Mouse (Mus musculus) T-cell, adult 2 months (primary cell): ENCODE results near the gene Tesk1.
"Not testable (repeated sequence)": the region's sequence is repeated elsewhere in the genome, so short reads cannot be mapped to it uniquely, and the experiment has no call there.

ENCODE experiments used
- DNase-seq: peaks from one replicate; pipeline ENCODE4 v3.0.0; 2022; ENCODE audit warnings: low spot score

The Tesk1 gene

DNA sequence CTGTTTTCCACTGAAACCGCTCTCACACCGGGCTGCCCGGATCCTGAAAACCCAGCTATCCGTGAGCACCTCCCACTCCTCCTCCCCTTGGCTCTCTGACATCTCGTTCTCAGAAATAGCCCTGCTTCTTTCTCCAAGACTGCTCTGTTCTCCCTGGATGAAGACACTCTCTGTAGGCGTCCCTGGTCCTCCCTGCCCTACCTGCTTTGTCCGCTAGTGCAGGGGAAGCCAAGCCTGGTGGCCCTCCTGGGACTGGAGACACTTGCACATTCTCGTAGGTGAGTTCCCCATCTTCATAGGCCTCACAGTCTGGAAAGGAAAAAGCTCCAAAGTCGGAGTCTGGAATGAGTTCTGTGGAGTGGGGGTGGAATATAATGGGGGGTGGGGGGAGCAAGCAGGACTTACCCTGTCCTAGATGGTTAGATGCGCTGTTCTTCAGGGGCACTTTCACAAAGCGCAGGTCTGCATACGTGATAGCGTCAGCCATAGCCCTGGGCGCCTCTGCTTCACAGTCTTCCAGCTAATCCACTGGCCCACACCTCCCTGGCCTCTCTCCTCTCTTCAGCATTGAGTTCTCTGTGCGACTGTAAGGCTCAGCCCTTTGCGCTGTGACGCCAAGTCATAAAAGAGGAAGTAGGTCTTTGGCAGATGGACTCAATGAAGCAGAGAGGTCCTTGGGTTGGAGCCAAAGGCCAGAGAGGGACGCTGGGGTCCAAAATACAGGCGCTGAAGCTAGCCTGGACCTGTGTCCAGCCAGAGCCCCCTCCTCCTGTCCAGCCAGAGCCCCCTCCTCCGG, 12.5 kb downstream of the Tesk1 start, which contains the start of gene Cd72:
Gene Cd72 (minus strand): TSS at position 588 of the 796 bp plus-strand sequence.
- DNase-seq: no peak

GRCm38 (mm10) chr4:43456470-43456869, 14.7 kb downstream of the Tesk1 start:
- peak; percentile 88 for DNase-seq

- no peak for DNase-seq
These were observed 15.4 kb downstream of the Tesk1 start for GRCm38 (mm10) chr4:43457124-43457523.

DNA sequence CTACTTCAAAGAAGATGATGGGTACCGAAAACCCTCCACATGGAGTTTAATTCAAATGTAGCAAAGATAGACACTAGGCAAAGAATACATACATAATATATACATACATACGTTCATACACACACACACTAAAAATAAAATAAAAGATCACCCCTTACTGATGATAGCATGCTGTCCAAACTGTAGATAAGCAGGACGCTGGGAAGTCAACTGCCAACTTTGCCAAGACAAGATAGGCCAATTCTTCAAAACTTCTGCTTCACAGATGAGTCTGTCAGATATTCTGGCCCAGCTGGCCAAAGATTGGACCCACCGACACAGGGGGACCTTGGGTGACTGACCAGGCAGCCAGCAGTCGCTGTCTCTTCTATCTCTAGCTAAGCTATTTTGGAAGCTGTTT, 21.4 kb downstream of the Tesk1 start:
- DNase-seq: no peak

GRCm38 (mm10) chr4:43465935-43466334, 24.2 kb downstream of the Tesk1 start:
- no peak for DNase-seq

DNA sequence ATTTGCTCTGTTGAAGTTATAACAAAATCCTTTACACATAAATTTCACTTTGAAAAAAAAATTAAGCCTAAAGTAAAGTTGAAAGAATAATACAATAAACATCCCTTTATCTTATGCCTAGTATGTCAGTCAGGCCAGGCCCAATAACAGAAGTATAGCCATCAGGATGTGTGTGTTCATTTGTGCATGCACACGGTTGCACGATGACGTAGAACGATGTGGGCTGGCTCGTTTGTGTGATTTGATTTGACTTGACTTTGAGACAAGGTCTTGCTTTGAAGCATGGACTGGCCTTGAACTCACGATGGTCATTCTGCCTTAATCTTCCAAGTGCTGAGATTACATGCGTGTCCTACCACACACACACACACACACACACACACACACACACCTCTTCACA, 25.1 kb downstream of the Tesk1 start:
- DNase-seq: no peak

- no peak for DNase-seq
These were observed 28.6 kb downstream of the Tesk1 start for GRCm38 (mm10) chr4:43470301-43470700.

- DNase-seq: no peak
These were observed 31.9 kb downstream of the Tesk1 start for GRCm38 (mm10) chr4:43473636-43474035.

DNA sequence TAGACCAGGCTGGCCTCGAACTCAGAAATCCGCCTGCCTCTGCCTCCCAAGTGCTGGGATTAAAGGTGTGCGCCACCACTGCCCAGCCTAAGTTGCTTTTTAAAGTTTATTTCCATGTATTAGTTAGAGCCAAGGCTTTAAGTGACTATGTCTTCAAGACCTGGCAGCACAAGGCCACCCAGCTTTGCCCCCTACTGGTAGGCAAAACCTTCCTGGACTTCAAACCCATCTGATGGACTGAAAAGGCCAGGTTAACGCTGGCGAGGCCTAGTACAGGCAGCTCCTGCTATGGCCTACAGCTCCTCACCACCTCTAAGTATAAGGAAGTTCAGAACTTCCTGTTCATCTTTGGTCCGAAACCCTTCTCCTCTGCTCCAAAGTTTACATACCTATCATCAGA, 34.9 kb downstream of the Tesk1 start:
- DNase-seq: peak; percentile 21

GRCm38 (mm10) chr4:43477857-43478533, 36.3 kb downstream of the Tesk1 start:
- DNase-seq: peak; percentile 89

GRCm38 (mm10) chr4:43478534-43478858, 36.8 kb downstream of the Tesk1 start:
- no peak for DNase-seq

DNA sequence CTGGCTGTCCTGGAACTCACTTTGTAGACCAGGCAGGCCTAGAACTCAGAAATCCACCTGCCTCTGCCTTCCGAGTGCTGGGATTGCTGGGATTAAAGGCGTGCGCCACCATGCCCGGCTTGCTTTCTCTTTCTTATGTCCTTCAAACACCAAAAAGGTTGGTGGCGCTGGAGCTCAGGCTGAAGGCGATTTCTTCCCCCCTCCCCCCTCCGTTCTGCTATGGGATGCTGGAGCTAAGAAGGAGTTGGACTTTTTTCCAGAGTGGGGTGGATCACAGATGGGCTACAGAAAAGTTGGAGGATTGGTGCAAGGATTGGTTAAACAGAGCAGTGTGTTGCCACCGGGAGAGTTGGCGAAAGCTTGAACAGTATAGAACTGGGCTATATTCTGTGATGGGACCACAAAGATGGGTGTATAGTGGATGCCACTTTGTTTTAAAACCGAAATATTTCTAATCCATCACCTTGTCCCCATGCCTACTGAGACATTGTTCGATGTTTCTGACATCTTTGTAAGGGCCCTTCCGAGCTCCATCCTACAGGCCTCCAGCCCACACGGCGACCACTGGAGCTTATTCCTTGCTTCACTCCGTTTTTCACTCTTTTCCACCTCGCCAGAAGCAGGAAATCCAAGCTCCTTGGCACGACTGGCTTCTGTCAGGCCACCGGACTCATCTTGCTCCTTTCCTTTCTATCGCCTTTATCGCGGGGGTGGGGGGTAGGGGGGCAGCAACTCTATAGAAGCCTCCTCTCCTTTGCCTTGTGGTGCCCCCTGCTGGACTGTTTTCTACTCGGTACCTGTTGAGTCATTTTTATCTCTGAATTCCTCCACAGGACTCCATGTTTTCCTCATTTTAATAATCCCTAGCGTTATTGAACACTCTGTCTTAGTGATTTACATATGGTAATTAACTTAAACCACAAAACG, 37.4 kb downstream of the Tesk1 start:
- peak; percentile 64 for DNase-seq

DNA sequence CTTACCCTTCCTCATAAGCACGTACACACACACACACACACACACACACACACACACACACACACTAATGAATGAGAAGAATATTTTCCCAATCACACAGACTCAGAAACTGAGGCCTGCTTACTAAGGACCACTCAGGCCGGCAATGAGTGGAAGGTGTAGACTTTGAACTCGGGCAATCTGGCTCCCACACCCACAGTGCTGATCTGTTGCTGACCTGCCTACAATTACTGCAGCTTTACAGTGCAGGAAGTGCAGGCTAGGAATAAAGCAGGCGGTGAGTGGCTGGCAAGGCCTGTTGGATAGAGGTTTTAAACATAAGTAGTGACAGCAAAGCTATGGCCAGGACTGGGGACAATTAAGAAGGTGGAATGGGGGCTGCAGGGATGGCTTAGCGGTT, 39.2 kb downstream of the Tesk1 start:
- no peak for DNase-seq

GRCm38 (mm10) chr4:43481894-43482456, 40.2 kb downstream of the Tesk1 start:
- DNase-seq: peak; percentile 74

GRCm38 (mm10) chr4:43482591-43482990, 40.9 kb downstream of the Tesk1 start:
- peak; percentile 12 for DNase-seq

- peak; percentile 82 for DNase-seq
These were observed 41.9 kb downstream of the Tesk1 start, which contains the start of gene Sit1 for GRCm38 (mm10) chr4:43483535-43484091. Sit1 (minus strand) TSS chr4:43483734.

- DNase-seq: not testable (repeated sequence)
These were observed 43.9 kb downstream of the Tesk1 start for GRCm38 (mm10) chr4:43485666-43486065.

GRCm38 (mm10) chr4:43489611-43490010, 47.9 kb downstream of the Tesk1 start:
- DNase-seq: no peak

GRCm38 (mm10) chr4:43490801-43491200, 49.1 kb downstream of the Tesk1 start:
- no peak for DNase-seq

DNA sequence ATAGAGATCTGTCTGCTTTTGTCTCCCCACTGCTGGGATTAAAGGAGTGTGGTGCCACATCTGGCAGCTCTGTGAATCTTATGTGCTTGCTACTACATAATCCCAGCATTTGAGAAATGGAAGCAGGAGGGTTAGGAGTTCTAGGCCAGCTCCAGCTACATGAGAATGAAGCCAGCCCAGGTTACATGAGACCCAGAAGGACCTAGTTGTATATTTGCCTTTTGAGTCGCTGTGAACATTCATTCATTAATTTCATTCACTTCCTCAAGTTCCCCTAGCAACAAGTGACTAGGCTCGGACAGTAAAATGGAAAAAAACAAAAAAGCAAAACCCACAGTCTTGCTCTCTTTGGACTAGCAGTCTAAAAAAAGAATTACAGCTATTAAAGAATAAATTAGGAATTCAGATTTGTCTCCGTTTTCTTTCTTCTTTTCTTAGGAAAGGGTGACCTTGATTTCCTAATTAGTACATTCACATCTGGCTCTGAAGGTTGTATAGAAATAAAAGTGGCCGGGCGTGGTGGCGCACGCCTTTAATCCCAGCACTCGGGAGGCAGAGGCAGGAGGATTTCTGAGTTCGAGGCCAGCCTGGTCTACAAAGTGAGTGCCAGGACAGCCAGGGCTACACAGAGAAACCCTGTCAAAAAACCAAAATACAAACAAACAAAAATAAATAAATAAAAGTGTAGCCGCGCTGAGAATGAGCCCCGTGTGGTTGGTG, 50.5 kb downstream of the Tesk1 start:
- no peak for DNase-seq

- DNase-seq: peak; percentile 97
These were observed 51.1 kb downstream of the Tesk1 start, which contains the start of gene Ccdc107 for GRCm38 (mm10) chr4:43492821-43493185. Ccdc107 (plus strand) TSS chr4:43492900.
